Mouse (Mus musculus): Measurements from ENCODE around the gene Meox2.

DNA sequence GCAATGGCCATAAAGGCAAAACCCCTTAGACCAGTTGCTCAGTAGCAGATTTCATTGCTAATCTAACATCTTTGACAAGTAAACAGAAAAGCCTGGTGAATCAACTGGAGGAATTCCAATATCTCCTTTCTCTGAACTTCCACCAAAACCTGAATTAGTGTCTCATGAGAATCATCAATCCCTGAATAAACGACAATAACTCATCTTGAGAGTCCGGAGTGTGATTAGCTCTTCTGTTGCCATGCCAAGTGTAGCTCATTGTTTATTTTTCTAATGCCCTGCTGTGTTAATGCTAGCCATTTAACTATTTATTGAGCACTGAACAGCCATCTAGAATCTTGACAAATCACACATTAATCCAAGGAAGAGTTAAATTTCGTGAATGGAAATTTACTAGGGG lies 35.7 kb upstream of the Meox2 start:
- TF ChIP-seq FLI1 (IDR thresholded peaks at IDR 0.05; ENCODE audit: low read length) (no peak), GATA1 (IDR thresholded peaks at IDR 0.05; ENCODE audit: borderline replicate concordance, low read length) (no peak)
